Comparison of ENCODE assay signal across 12 mouse cellular contexts in genomic region chr11:72814188-72814587, GRCm38 (mm10). TPM values are rescaled to one million over a fixed set of nuclear protein-coding genes. Genes with fewer than 3 reads are reported as not detected.
A peak's percentile ranks its signal among the peaks of the same experiment; 100 is the strongest.
DNase-seq lines count a peak whose midpoint lies in the region; ATAC-seq and TF ChIP-seq lines count a peak whose summit lies in the region.
"Had no signal": no experiment of that assay in that cellular context is flagged by ENCODE, and none has a peak within 500 bp of the region (broad histone marks: within the 10 kb centered on the region; RNA-seq: fewer than 3 reads in every experiment).

No protein-coding gene starts in this region.

- no peaks in the 10 kb centered on the region for H3K36me3 ChIP-seq in heart, adult 2 months (ENCODE audit: control insufficient read depth, insufficient read depth, low read length)
- H3K36me3 ChIP-seq in midbrain, postnatal 0 days (ENCODE audit: insufficient read depth, low read length) = peaks cover 9% of the 10 kb centered on the region
- H3K36me3 ChIP-seq in midbrain, embryonic 16.5 days (ENCODE audit: control insufficient read depth, insufficient read depth, low read length) = no peaks in the 10 kb centered on the region
- H3K36me3 ChIP-seq in stomach, postnatal 0 days (ENCODE audit: control insufficient read depth, insufficient read depth, low read length) = no peaks in the 10 kb centered on the region

- H3K27me3 ChIP-seq in heart, adult 2 months (ENCODE audit: control insufficient read depth, insufficient read depth, low read length) = no peaks in the 10 kb centered on the region
- H3K27me3 ChIP-seq in midbrain, postnatal 0 days (ENCODE audit: insufficient read depth, low read length) = no peaks in the 10 kb centered on the region
- no peaks in the 10 kb centered on the region for H3K27me3 ChIP-seq in midbrain, embryonic 16.5 days (ENCODE audit: control insufficient read depth, insufficient read depth, low read depth, low read length)
- no peaks in the 10 kb centered on the region for H3K27me3 ChIP-seq in stomach, postnatal 0 days (ENCODE audit: control insufficient read depth, insufficient read depth, low read length)
- H3K27me3 ChIP-seq: limb, embryonic 15.5 days had no signal

- WGBS in heart, adult 2 months = 81% methylated on average over 2 of the region's 2 CpGs
- WGBS in midbrain, postnatal 0 days = 93% methylated on average over 2 of the region's 2 CpGs
- WGBS in midbrain, embryonic 16.5 days = 82% methylated on average over 2 of the region's 2 CpGs
- WGBS in stomach, postnatal 0 days = 73% methylated on average over 2 of the region's 2 CpGs

- TF ChIP-seq CTCF in heart, adult 2 months (IDR thresholded peaks at IDR 0.05) = peak; percentile 51
- peak; percentile 22 for TF ChIP-seq CTCF in midbrain, postnatal 0 days (IDR thresholded peaks at IDR 0.05)
- TF ChIP-seq CTCF in stomach, postnatal 0 days (IDR thresholded peaks at IDR 0.05; ENCODE audit: low read depth) = peak; percentile 42

- TF ChIP-seq POLR2A in heart, adult 2 months (IDR thresholded peaks at IDR 0.05; ENCODE audit: insufficient read depth, low read depth, low read length) = no peak

- 0 out of 2 replicates have a peak, but pooled peaks cover 1% of the 10 kb centered on the region for H3K79me2 ChIP-seq in heart, adult 2 months (replicated peaks; ENCODE audit: control insufficient read depth, insufficient read depth, low read length)

- no peak overlapping the region for H3K4me2 ChIP-seq in midbrain, postnatal 0 days (ENCODE audit: low read depth, low read length, poor library complexity, severe bottlenecking)
- no peak overlapping the region for H3K4me2 ChIP-seq in midbrain, embryonic 16.5 days (ENCODE audit: low read length)
- no peak overlapping the region for H3K4me2 ChIP-seq in stomach, postnatal 0 days (replicated peaks; ENCODE audit: low read depth)
- H3K4me2 ChIP-seq: limb, embryonic 15.5 days had no signal

- TF ChIP-seq EP300 in heart, adult 2 months (IDR thresholded peaks at IDR 0.05; ENCODE audit: insufficient read depth, low read depth, low read length) = no peak
- no peak for TF ChIP-seq EP300 in stomach, postnatal 0 days (optimal IDR thresholded peaks at IDR 0.05)

- DNase-seq in heart, adult 2 months = no peak
- no peak for DNase-seq in heart, postnatal 10 days
- DNase-seq in midbrain, postnatal 0 days (ENCODE audit: low spot score) = no peak
- peak; percentile 68 for DNase-seq in R1 (ENCODE audit: low read depth, low spot score)
- DNase-seq in stomach, postnatal 0 days (ENCODE audit: low spot score) = no peak
- no peak for DNase-seq in layer of hippocampus, postnatal 25 days (ENCODE audit: extremely low spot score in 1 of 2, low spot score in 1 of 2)
- DNase-seq in frontal cortex, postnatal 25 days (ENCODE audit: low spot score in 2 of 2) = no peak
- DNase-seq: gastrocnemius, postnatal 10 days; kidney, adult 11 months; layer of hippocampus, adult 9-11 months had no signal

- H3K4me1 ChIP-seq in heart, adult 2 months (ENCODE audit: control insufficient read depth, insufficient read depth, low read length) = peaks cover 1% of the 10 kb centered on the region; the same call in 1 of the 2 replicates
- H3K4me1 ChIP-seq in midbrain, postnatal 0 days (ENCODE audit: insufficient read depth, low read length) = no peaks in the 10 kb centered on the region
- no peaks in the 10 kb centered on the region for H3K4me1 ChIP-seq in midbrain, embryonic 16.5 days (ENCODE audit: control insufficient read depth, insufficient read depth, low read length)
- H3K4me1 ChIP-seq in stomach, postnatal 0 days (replicated peaks; ENCODE audit: control insufficient read depth, insufficient read depth) = no peaks in the 10 kb centered on the region
- H3K4me1 ChIP-seq: limb, embryonic 15.5 days had no signal

- H3K4me3 ChIP-seq in heart, adult 2 months = no peak overlapping the region
- no peak overlapping the region for H3K4me3 ChIP-seq in midbrain, postnatal 0 days (ENCODE audit: low read depth, low read length)
- H3K4me3 ChIP-seq in midbrain, embryonic 16.5 days (ENCODE audit: low read depth, low read length) = no peak overlapping the region
- no peak overlapping the region for H3K4me3 ChIP-seq in stomach, postnatal 0 days (ENCODE audit: low read depth, low read length)
- H3K4me3 ChIP-seq: limb, embryonic 15.5 days had no signal

- H3K9ac ChIP-seq in heart, adult 2 months (ENCODE audit: low read depth, low read length) = no peak overlapping the region
- no peak overlapping the region for H3K9ac ChIP-seq in midbrain, postnatal 0 days (replicated peaks; ENCODE audit: low read length, poor library complexity, severe bottlenecking)
- no peak overlapping the region for H3K9ac ChIP-seq in midbrain, embryonic 16.5 days (ENCODE audit: low read depth, low read length)
- H3K9ac ChIP-seq in stomach, postnatal 0 days (ENCODE audit: low read length) = no peak overlapping the region
- H3K9ac ChIP-seq: limb, embryonic 15.5 days had no signal

- intact Hi-C loops in heart, adult 2 months (cut with DNase I) = no loop called here
- intact Hi-C loops in heart, postnatal 10 days (cut with DNase I) = no loop called here

- H3K9me3 ChIP-seq in midbrain, postnatal 0 days (ENCODE audit: low read length) = no peaks in the 10 kb centered on the region
- no peaks in the 10 kb centered on the region for H3K9me3 ChIP-seq in midbrain, embryonic 16.5 days (replicated peaks; ENCODE audit: control insufficient read depth, low read length, poor library complexity, severe bottlenecking)
- H3K9me3 ChIP-seq in stomach, postnatal 0 days (ENCODE audit: control insufficient read depth, low read length) = no peaks in the 10 kb centered on the region
- H3K9me3 ChIP-seq: limb, embryonic 15.5 days had no signal

- no peak overlapping the region for H3K27ac ChIP-seq in heart, adult 2 months
- no peak overlapping the region for H3K27ac ChIP-seq in midbrain, postnatal 0 days (ENCODE audit: low read depth, low read length)
- no peak overlapping the region for H3K27ac ChIP-seq in midbrain, embryonic 16.5 days (ENCODE audit: low read length)
- H3K27ac ChIP-seq in stomach, postnatal 0 days (replicated peaks) = no peak overlapping the region
- H3K27ac ChIP-seq: limb, embryonic 15.5 days had no signal

- ATAC-seq in midbrain, postnatal 0 days (ENCODE audit: low FRiP score) = no peak
- ATAC-seq in midbrain, embryonic 16.5 days = no peak
- ATAC-seq in stomach, postnatal 0 days (ENCODE audit: low FRiP score, low TSS enrichment) = no peak

RNA-seq across cellular contexts. Expression of gene Zzef1, which starts 18.2 kb away (rescaled TPM):
- total RNA-seq in heart, adult 2 months (2021) = 10 to 100 TPM; 17.4 to 17.5 TPM
- polyA plus RNA-seq in heart, adult 2 months (2012; rRNA removed) = 14.1 and 18.6 TPM in 2 replicates
- 10 to 100 TPM; 28.0 to 33.2 TPM for total RNA-seq in heart, postnatal 10 days (2021)
- total RNA-seq in midbrain, postnatal 0 days (2014; rRNA removed) = 39.7 and 41.8 TPM in 2 replicates
- 9.1 and 10.0 TPM in 2 replicates for polyA plus RNA-seq in midbrain, postnatal 0 days (2015; fragmentation: Nextera tagmentation; extraction: Ambion mirVana)
- polyA plus RNA-seq in midbrain, embryonic 16.5 days (2015; fragmentation: Nextera tagmentation; extraction: Ambion mirVana) = 13.3 and 14.1 TPM in 2 replicates
- 5.2 and 5.4 TPM in 2 replicates for polyA plus RNA-seq in stomach, postnatal 0 days (2015; fragmentation: Nextera tagmentation; extraction: Ambion mirVana)
- 10 to 100 TPM; 39.6 to 55.0 TPM for total RNA-seq in layer of hippocampus, postnatal 25 days (2021)

RNA-seq across cellular contexts. Expression of gene Cyb5d2, which starts 18.2 kb away (rescaled TPM):
- total RNA-seq in heart, adult 2 months (2021) = 10 to 100 TPM; 19.6 to 23.1 TPM
- polyA plus RNA-seq in heart, adult 2 months (2012; rRNA removed) = 10.7 and 16.7 TPM in 2 replicates
- total RNA-seq in heart, postnatal 10 days (2021) = 1 to 10 TPM; 8.0 to 9.0 TPM
- total RNA-seq in midbrain, postnatal 0 days (2014; rRNA removed) = 9.6 and 9.9 TPM in 2 replicates
- polyA plus RNA-seq in midbrain, postnatal 0 days (2015; fragmentation: Nextera tagmentation; extraction: Ambion mirVana) = 6.8 and 8.1 TPM in 2 replicates
- polyA plus RNA-seq in midbrain, embryonic 16.5 days (2015; fragmentation: Nextera tagmentation; extraction: Ambion mirVana) = 8.0 and 9.2 TPM in 2 replicates
- polyA plus RNA-seq in stomach, postnatal 0 days (2015; fragmentation: Nextera tagmentation; extraction: Ambion mirVana) = 3.7 and 3.9 TPM in 2 replicates
- 10 to 100 TPM; 18.6 to 19.8 TPM for total RNA-seq in layer of hippocampus, postnatal 25 days (2021)
